Mouse (Mus musculus): ENCODE measurements at regions not wholly inside any gene's neighbourhood (a gene's known extent, or its start where the extent isn't known, plus 50 kb on each side); places are given as distances from the start of the nearest gene placed in this dataset.

DNA sequence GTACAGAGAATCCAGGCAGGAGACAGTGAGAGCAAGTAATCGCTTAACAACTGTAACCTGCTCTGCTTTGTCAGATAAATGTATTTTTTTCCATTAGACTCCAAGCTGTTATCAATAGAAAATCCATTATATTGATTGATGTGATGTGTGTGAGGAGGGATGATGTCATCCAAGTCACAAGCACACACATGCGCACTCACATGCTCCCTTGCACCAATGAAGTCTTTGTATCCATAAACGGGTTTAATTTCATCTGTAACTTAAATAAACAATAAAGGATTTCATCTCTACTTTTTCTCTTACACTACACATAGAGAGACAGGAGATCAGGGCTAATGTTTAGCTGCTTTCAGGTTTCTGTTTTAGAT is 175.7 kb upstream of the Crim1 start:
- no peak for TF ChIP-seq CTCF (IDR thresholded peaks at IDR 0.05; ENCODE audit: low read depth, low read length)
- TF ChIP-seq POLR2A (IDR thresholded peaks at IDR 0.05; ENCODE audit: insufficient read depth, low read length) = no peak

All from ES-Bruce4 (cell line).